Mouse (Mus musculus) stomach, embryonic 16.5 days (tissue): Measurements from ENCODE around the gene Casp7. TPM values are rescaled to one million over a fixed set of nuclear protein-coding genes. Genes with fewer than 3 reads are reported as not detected.
A peak's percentile ranks its signal among the peaks of the same experiment; 100 is the strongest.
"Not testable (repeated sequence)": the region's sequence is repeated elsewhere in the genome, so short reads cannot be mapped to it uniquely, and the experiment has no call there.

ENCODE experiments used
- ATAC-seq: fragments of 200-750 bp; cut with Nextera tagmentation; 2 replicates; pipeline ENCODE4 v1.8.0; 2017; ENCODE audit warnings: moderate number of reproducible peaks, moderate TSS enrichment; ENCODE audit not compliant: insufficient read depth, low FRiP score
- H3K27ac ChIP-seq: fragments of 300-500 bp; sonication (generic); 2 replicates; pipeline ENCODE4 v1.5.1; 2014; ENCODE audit warnings: low read length
- H3K27me3 ChIP-seq: fragments of 300-500 bp; sonication (generic); 2 replicates; pipeline ENCODE4 v1.6.1; 2014; ENCODE audit warnings: low read length, control low read depth, mixed read lengths; ENCODE audit not compliant: control insufficient read depth, insufficient read depth
- H3K36me3 ChIP-seq: fragments of 300-500 bp; sonication (generic); 2 replicates; pipeline ENCODE4 v1.6.1; 2014; ENCODE audit warnings: low read length; ENCODE audit not compliant: control insufficient read depth, insufficient read depth
- H3K4me1 ChIP-seq: fragments of 300-500 bp; sonication (generic); 2 replicates; pipeline ENCODE4 v1.6.1; 2014; ENCODE audit warnings: low read length, control low read depth, mixed read lengths; ENCODE audit not compliant: control insufficient read depth, insufficient read depth
- H3K4me2 ChIP-seq: fragments of 300-500 bp; sonication (generic); 2 replicates; pipeline ENCODE4 v1.6.1; 2014; ENCODE audit warnings: low read depth, low read length, mixed read lengths
- H3K4me3 ChIP-seq: fragments of 300-500 bp; sonication (generic); replicated peaks from 2 replicates; pipeline ENCODE4 v1.5.1; 2014; ENCODE audit warnings: mild to moderate bottlenecking, low read length
- H3K9ac ChIP-seq: fragments of 300-500 bp; sonication (generic); 2 replicates; pipeline ENCODE4 v1.6.1; 2014; ENCODE audit warnings: low read length
- H3K9me3 ChIP-seq: fragments of 300-500 bp; sonication (generic); replicated peaks from 2 replicates; pipeline ENCODE4 v1.6.1; 2016; ENCODE audit warnings: low read length, control low read depth; ENCODE audit not compliant: control insufficient read depth
- WGBS: fragments of 180-500 bp; shearing (Covaris S2); extraction: QIAGEN DNeasy Blood & Tissue Kit; methylation state at CpG from one replicate; pipeline ENCODE4 v1.1.7; 2014; 5-methylcytosine and 5-hydroxymethylcytosine counted together
- polyA plus RNA-seq: library from polyadenylated mRNA; unstranded; fragments of >200 nt; fragmentation: Nextera tagmentation; extraction: Ambion mirVana; gene quantifications from 2 replicates; pipeline ENCODE4 v1.2.1, GENCODE M21; 2015

The Casp7 gene
- 27.3 and 29.3 TPM in 2 replicates for polyA plus RNA-seq

- no peaks in the 10 kb centered on the region for H3K36me3 ChIP-seq
- H3K9ac ChIP-seq: peak within 1 kb of the TSS; percentile 89
- peak within 1 kb of the TSS; percentile 91 for H3K27ac ChIP-seq
- H3K4me3 ChIP-seq: peak within 1 kb of the TSS; percentile 72
- peaks cover 25% of the 10 kb centered on the region; the same call in 1 of the 2 replicates for H3K4me1 ChIP-seq
- no peaks in the 10 kb centered on the region for H3K9me3 ChIP-seq
- ATAC-seq: peak; percentile 71
- no peaks in the 10 kb centered on the region for H3K27me3 ChIP-seq
- under 1% methylated on average over 66 of the region's 78 CpGs for WGBS
- H3K4me2 ChIP-seq: peak within 1 kb of the TSS; percentile 77
These were observed at the start of gene Casp7 for GRCm38 (mm10) chr19:56396669-56397621. Casp7 (plus strand) TSS chr19:56397129.

GRCm38 (mm10) chr19:56349295-56349694 lies 47.6 kb upstream of the Casp7 start:
- Histone ChIP-seq H3K4me3 (no peak overlapping the region), H3K4me2 (no peak overlapping the region), H3K27ac (no peak overlapping the region), H3K27me3 (no peaks in the 10 kb centered on the region), H3K4me1 (no peaks in the 10 kb centered on the region), H3K9ac (no peak overlapping the region), H3K9me3 (no peaks in the 10 kb centered on the region), H3K36me3 (no peaks in the 10 kb centered on the region)
- WGBS: 37% methylated on average over 6 of the region's 6 CpGs
- no peak for ATAC-seq

GRCm38 (mm10) chr19:56353689-56354088 lies 43.2 kb upstream of the Casp7 start:
- Histone ChIP-seq H3K27me3 (no peaks in the 10 kb centered on the region), H3K9me3 (no peaks in the 10 kb centered on the region), H3K4me1 (no peaks in the 10 kb centered on the region), H3K36me3 (no peaks in the 10 kb centered on the region), H3K27ac (no peak overlapping the region), H3K4me2 (no peak overlapping the region), H3K4me3 (no peak overlapping the region), H3K9ac (no peak overlapping the region)
- whole genome bisulfite sequencing: 85% methylated on average over 10 of the region's 10 CpGs
- no peak for ATAC-seq

- no peak overlapping the region for H3K9ac ChIP-seq
- no peak overlapping the region for H3K4me3 ChIP-seq
- H3K9me3 ChIP-seq: no peaks in the 10 kb centered on the region
- H3K36me3 ChIP-seq: no peaks in the 10 kb centered on the region
- H3K27ac ChIP-seq: no peak overlapping the region
- no peak overlapping the region for H3K4me2 ChIP-seq
- no peaks in the 10 kb centered on the region for H3K27me3 ChIP-seq
- WGBS: 81% methylated on average over 12 of the region's 12 CpGs
- H3K4me1 ChIP-seq: no peaks in the 10 kb centered on the region
- no peak for ATAC-seq
These were observed 41.7 kb upstream of the Casp7 start for GRCm38 (mm10) chr19:56355201-56355600.

GRCm38 (mm10) chr19:56356480-56357373 lies 40.2 kb upstream of the Casp7 start:
- ATAC-seq: peak; percentile 62; the same call in 1 of the 2 replicates

GRCm38 (mm10) chr19:56357374-56357708 lies 39.6 kb upstream of the Casp7 start:
- not testable (repeated sequence) for H3K27ac ChIP-seq, H3K4me1 ChIP-seq, H3K36me3 ChIP-seq, H3K9me3 ChIP-seq, ATAC-seq, H3K4me3 ChIP-seq, H3K27me3 ChIP-seq
- WGBS: 58% methylated on average over 2 of the region's 2 CpGs
- peak overlapping the region; percentile 1; the same call in 1 of the 2 replicates for H3K9ac ChIP-seq
- 0 out of 2 replicates have a peak overlapping the region, but pooled peaks have one; percentile 35 for H3K4me2 ChIP-seq

More at GRCm38 (mm10) chr19:56356480-56357373, 40.2 kb upstream of the Casp7 start:
- peak overlapping the region; percentile 35 for H3K4me2 ChIP-seq
- WGBS: 29% methylated on average over 17 of the region's 17 CpGs
- no peak overlapping the region for H3K27ac ChIP-seq
- no peaks in the 10 kb centered on the region for H3K9me3 ChIP-seq
- H3K4me3 ChIP-seq: no peak overlapping the region
- H3K9ac ChIP-seq: peak overlapping the region; percentile 6; the same call in 1 of the 2 replicates
- H3K36me3 ChIP-seq: no peaks in the 10 kb centered on the region
- no peaks in the 10 kb centered on the region for H3K4me1 ChIP-seq
- no peaks in the 10 kb centered on the region for H3K27me3 ChIP-seq

- Histone ChIP-seq H3K4me1 (peaks cover 5% of the 10 kb centered on the region; the same call in 1 of the 2 replicates), H3K27me3 (no peaks in the 10 kb centered on the region), H3K36me3 (no peaks in the 10 kb centered on the region), H3K27ac (no peak overlapping the region), H3K4me2 (no peak overlapping the region), H3K9me3 (no peaks in the 10 kb centered on the region), H3K4me3 (no peak overlapping the region), H3K9ac (no peak overlapping the region)
- 78% methylated on average over 2 of the region's 2 CpGs for WGBS
- no peak for ATAC-seq
These were observed 38.0 kb upstream of the Casp7 start for GRCm38 (mm10) chr19:56358890-56359289.

- Histone ChIP-seq H3K9me3 (no peaks in the 10 kb centered on the region), H3K4me3 (no peak overlapping the region), H3K36me3 (no peaks in the 10 kb centered on the region), H3K27me3 (no peaks in the 10 kb centered on the region), H3K4me1 (peaks cover 18% of the 10 kb centered on the region; the same call in 1 of the 2 replicates), H3K9ac (no peak overlapping the region), H3K27ac (peak overlapping the region; percentile 63), H3K4me2 (peak overlapping the region; percentile 14; the same call in 1 of the 2 replicates)
- 36% methylated on average over 15 of the region's 15 CpGs for WGBS
- ATAC-seq: peak; percentile 61; the same call in 1 of the 2 replicates
These were observed 33.0 kb upstream of the Casp7 start for GRCm38 (mm10) chr19:56363721-56364460.
